In the genomic region with DNA sequence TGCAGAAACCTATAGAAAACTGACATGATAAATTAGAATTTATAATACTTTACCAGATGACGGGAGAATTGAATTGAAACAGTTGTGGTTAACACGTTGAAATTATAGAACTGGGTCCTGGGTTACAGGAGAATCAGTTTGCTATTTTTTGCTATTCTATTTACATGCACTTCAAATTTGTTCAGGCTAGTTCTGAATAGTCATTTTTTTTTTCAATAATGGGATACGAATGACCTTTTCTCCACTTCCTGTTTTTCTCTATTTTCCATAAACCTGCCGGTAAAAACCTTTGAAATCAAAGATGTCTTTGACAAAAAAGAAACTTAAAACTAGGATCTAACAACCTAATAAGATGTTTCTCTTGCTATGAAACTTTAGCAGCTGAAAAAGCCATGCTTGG, we compare ENCODE assay signal across 9 mouse cellular contexts. TPM values are rescaled to one million over a fixed set of nuclear protein-coding genes. Genes with fewer than 3 reads are reported as not detected.
A peak's percentile ranks its signal among the peaks of the same experiment; 100 is the strongest.
DNase-seq lines count a peak whose midpoint lies in the region; ATAC-seq lines count a peak whose summit lies in the region.
"Had no signal": no experiment of that assay in that cellular context is flagged by ENCODE, and none has a peak within 500 bp of the region (broad histone marks: within the 10 kb centered on the region; RNA-seq: fewer than 3 reads in every experiment).

No protein-coding gene starts in this region.

- H3K27ac ChIP-seq in heart, embryonic 14.5 days (replicated peaks in 1 of 2; ENCODE audit: control insufficient read depth in 1 of 2, insufficient read depth in 1 of 2, low read depth in 2 of 2, low read length in 2 of 2): peak overlapping the region; percentile 75 to 84
- peak overlapping the region; percentile 80; the same call in 1 of the 2 replicates for H3K27ac ChIP-seq in intestine, embryonic 16.5 days (ENCODE audit: low read length)

- DNase-seq in heart, postnatal 25 days (ENCODE audit: low spot score): no peak
- no peak for DNase-seq in thymus, postnatal 25 days
- DNase-seq in adrenal gland, postnatal 36 days: no peak
- DNase-seq: adrenal gland, postnatal 14 days; cerebellum, adult 2 months had no signal

- no peak for ATAC-seq in heart, embryonic 14.5 days (ENCODE audit: insufficient number of reproducible peaks, insufficient read depth, low FRiP score, low read depth)
- ATAC-seq in megakaryocyte, adult 5-6 weeks (ENCODE audit: poor library complexity, severe bottlenecking): no peak
- no peak for ATAC-seq in intestine, embryonic 16.5 days

- H3K9me3 ChIP-seq in heart, embryonic 14.5 days (ENCODE audit: control insufficient read depth, low read length): no peaks in the 10 kb centered on the region
- H3K9me3 ChIP-seq in megakaryocyte, embryonic 14.5 days: no peaks in the 10 kb centered on the region
- no peaks in the 10 kb centered on the region for H3K9me3 ChIP-seq in intestine, embryonic 16.5 days (ENCODE audit: control insufficient read depth, low read length)

- H3K4me1 ChIP-seq in heart, embryonic 14.5 days (ENCODE audit: control insufficient read depth in 2 of 2, insufficient read depth in 2 of 2, low read length in 2 of 2): peaks cover 2 to 14% of the 10 kb centered on the region in 2 experiments
- H3K4me1 ChIP-seq in megakaryocyte, embryonic 14.5 days: peaks cover 51% of the 10 kb centered on the region
- peaks cover 11% of the 10 kb centered on the region; the same call in 1 of the 2 replicates for H3K4me1 ChIP-seq in intestine, embryonic 16.5 days (ENCODE audit: control insufficient read depth, insufficient read depth, low read length)

- peak overlapping the region; percentile 42; the same call in 1 of the 2 replicates for H3K9ac ChIP-seq in heart, embryonic 14.5 days (ENCODE audit: low read length)
- H3K9ac ChIP-seq in intestine, embryonic 16.5 days (ENCODE audit: low read depth, low read length): no peak overlapping the region

- 68% methylated on average over 4 of the region's 4 CpGs for WGBS in heart, embryonic 14.5 days
- WGBS in intestine, embryonic 16.5 days: 64% methylated on average over 4 of the region's 4 CpGs

- intact Hi-C loops in heart, postnatal 25 days (cut with DNase I): no loop called here

- no peaks in the 10 kb centered on the region for H3K27me3 ChIP-seq in heart, embryonic 14.5 days (ENCODE audit: control insufficient read depth, insufficient read depth, low read length)
- H3K27me3 ChIP-seq in megakaryocyte, embryonic 14.5 days (replicated peaks): no peaks in the 10 kb centered on the region
- no peaks in the 10 kb centered on the region for H3K27me3 ChIP-seq in intestine, embryonic 16.5 days (replicated peaks; ENCODE audit: control insufficient read depth, insufficient read depth, low read length)

- H3K36me3 ChIP-seq in heart, embryonic 14.5 days (ENCODE audit: control insufficient read depth, insufficient read depth, low read length): no peaks in the 10 kb centered on the region
- peaks cover 3% of the 10 kb centered on the region for H3K36me3 ChIP-seq in megakaryocyte, embryonic 14.5 days (replicated peaks; ENCODE audit: low read length)
- no peaks in the 10 kb centered on the region for H3K36me3 ChIP-seq in intestine, embryonic 16.5 days (ENCODE audit: control insufficient read depth, insufficient read depth, low read length)

- H3K4me3 ChIP-seq in heart, embryonic 14.5 days (ENCODE audit: control insufficient read depth in 1 of 2, insufficient read depth in 1 of 2, low read depth in 1 of 2, low read length in 2 of 2): no peak overlapping the region
- H3K4me3 ChIP-seq in megakaryocyte, embryonic 14.5 days (replicated peaks): peak overlapping the region; percentile 88
- no peak overlapping the region for H3K4me3 ChIP-seq in intestine, embryonic 16.5 days (ENCODE audit: low read length)

- peak overlapping the region; percentile 43 for H3K4me2 ChIP-seq in heart, embryonic 14.5 days (ENCODE audit: low read length)
- H3K4me2 ChIP-seq in intestine, embryonic 16.5 days (ENCODE audit: low read depth, low read length): peak overlapping the region; percentile 24; the same call in 1 of the 2 replicates

RNA-seq across cellular contexts. Expression of gene Zfp217, which starts 0.7 kb away (rescaled TPM):
- 3.3 and 3.4 TPM in 2 replicates for polyA plus RNA-seq in heart, embryonic 14.5 days (2014; fragmentation: Nextera tagmentation; extraction: Ambion mirVana)
- 10 to 100 TPM in 1 of 2 experiments, 1 to 10 TPM in 1; 9.6 to 13.0 TPM for total RNA-seq in heart, postnatal 25 days (2021)
- polyA plus RNA-seq in megakaryocyte, embryonic 14.5 days (2012; ENCODE audit: insufficient read depth, low replicate concordance): 1.8 and 3.0 TPM in 2 replicates
- 40.4 and 52.3 TPM in 2 replicates for total RNA-seq in megakaryocyte, adult 5-6 weeks (2015)
- total RNA-seq in megakaryocyte, adult 5-6 weeks (2017): 50.9 and 62.5 TPM in 2 replicates
- polyA plus RNA-seq in intestine, embryonic 16.5 days (2015; fragmentation: Nextera tagmentation; extraction: Ambion mirVana): 2.4 and 2.9 TPM in 2 replicates
- 10 to 100 TPM; 23.9 to 24.2 TPM for total RNA-seq in adrenal gland, postnatal 36 days (2021)
